Mouse (Mus musculus) forebrain, embryonic 10.5 days (tissue): ENCODE measurements around the gene Cln6. TPM values are rescaled to one million over a fixed set of nuclear protein-coding genes. Genes with fewer than 3 reads are reported as not detected.
"Not testable (repeated sequence)": the region's sequence is repeated elsewhere in the genome, so short reads cannot be mapped to it uniquely, and the experiment has no call there.

Experiments used
- DNase-seq: peaks from one replicate; pipeline ENCODE4 v3.0.0-alpha.2; 2017; ENCODE audit warnings: low spot score; ENCODE audit errors: extremely low spot score
- H3K27ac ChIP-seq: fragments of 300-500 bp; sonication (generic); 2 replicates; pipeline ENCODE4 v1.5.1; 2016; ENCODE audit warnings: mild to moderate bottlenecking
- H3K27me3 ChIP-seq: fragments of 300-500 bp; sonication (generic); 2 replicates; pipeline ENCODE4 v1.6.1; 2016; ENCODE audit warnings: mild to moderate bottlenecking; ENCODE audit not compliant: poor library complexity, severe bottlenecking
- H3K36me3 ChIP-seq: fragments of 300-500 bp; sonication (generic); replicated peaks from 2 replicates; pipeline ENCODE4 v1.6.1; 2016; ENCODE audit warnings: mild to moderate bottlenecking, moderate library complexity
- H3K4me1 ChIP-seq: fragments of 300-500 bp; sonication (generic); 2 replicates; pipeline ENCODE4 v1.6.1; 2016
- H3K4me3 ChIP-seq: fragments of 300-500 bp; sonication (generic); 2 replicates; pipeline ENCODE4 v1.5.1; 2016; ENCODE audit warnings: mild to moderate bottlenecking, moderate library complexity
- H3K9me3 ChIP-seq: fragments of 300-500 bp; sonication (generic); 2 replicates; pipeline ENCODE4 v1.6.1; 2016; ENCODE audit warnings: mild to moderate bottlenecking, moderate library complexity
- WGBS: fragments of 180-500 bp; shearing (Covaris S2); methylation state at CpG from one replicate; pipeline ENCODE4 v1.1.7; 2016; 5-methylcytosine and 5-hydroxymethylcytosine counted together
- polyA plus RNA-seq: library from polyadenylated mRNA; unstranded; fragments of >200 nt; fragmentation: Nextera tagmentation; extraction: Ambion mirVana; gene quantifications from 2 replicates; pipeline ENCODE4 v1.2.1, GENCODE M21; 2016

The Cln6 gene
- polyA plus RNA-seq = 14.9 and 16.5 TPM in 2 replicates

DNA sequence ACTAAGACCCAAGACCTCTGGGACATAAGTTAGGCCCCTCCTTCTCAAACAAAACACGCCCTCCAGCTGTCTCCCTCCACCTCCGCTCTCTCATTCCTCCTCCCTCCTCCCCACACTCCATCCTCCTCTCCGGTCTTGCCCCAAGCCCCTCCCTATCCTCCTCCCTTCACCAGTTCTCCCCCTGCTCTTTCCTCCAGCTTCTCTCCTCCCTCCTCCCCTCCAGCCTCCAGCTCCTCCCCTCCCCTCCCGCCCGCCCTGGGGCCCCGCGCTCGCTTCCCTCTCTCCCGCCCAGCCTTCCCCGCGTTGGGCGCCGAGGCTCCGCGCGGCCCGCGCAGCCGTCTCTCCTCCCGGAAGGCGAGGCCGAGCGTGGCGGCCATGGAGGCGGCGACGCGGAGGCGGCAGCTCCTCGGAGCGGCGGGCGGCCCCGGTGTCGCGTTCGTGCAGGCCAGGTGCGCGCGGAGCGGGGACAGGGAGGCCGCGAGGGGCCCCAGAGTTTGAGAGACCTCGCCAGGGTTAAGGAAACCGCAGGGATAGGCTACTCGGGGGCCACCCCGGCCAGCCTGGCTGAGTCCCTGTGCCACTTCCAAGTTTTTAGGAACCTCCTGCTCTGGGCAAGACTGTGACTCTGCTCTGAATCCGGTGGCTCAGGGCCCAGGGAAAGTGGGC, at the start of gene Cln6:
Gene Cln6 (plus strand): TSS at position 280 of the 666 bp plus-strand sequence.
- Histone ChIP-seq H3K27ac (peak within 1 kb of the TSS; percentile 94), H3K4me3 (peak within 1 kb of the TSS; percentile 71), H3K27me3 (no peaks in the 10 kb centered on the region), H3K9me3 (no peaks in the 10 kb centered on the region), H3K36me3 (peaks cover 9% of the 10 kb centered on the region), H3K4me1 (peaks cover 44% of the 10 kb centered on the region)
- under 1% methylated on average over 48 of the region's 48 CpGs for WGBS
- peak; percentile 83 for DNase-seq

- H3K36me3 ChIP-seq = peaks cover 38% of the 10 kb centered on the region
- DNase-seq = no peak
- H3K27ac ChIP-seq = no peak overlapping the region
- H3K27me3 ChIP-seq = no peaks in the 10 kb centered on the region
- no peak overlapping the region for H3K4me3 ChIP-seq
- WGBS = 92% methylated on average over 12 of the region's 12 CpGs
- H3K9me3 ChIP-seq = no peaks in the 10 kb centered on the region
- H3K4me1 ChIP-seq = no peaks in the 10 kb centered on the region
Measured at GRCm38 (mm10) chr9:62789856-62790255, 48.7 kb upstream of the Cln6 start.

DNA sequence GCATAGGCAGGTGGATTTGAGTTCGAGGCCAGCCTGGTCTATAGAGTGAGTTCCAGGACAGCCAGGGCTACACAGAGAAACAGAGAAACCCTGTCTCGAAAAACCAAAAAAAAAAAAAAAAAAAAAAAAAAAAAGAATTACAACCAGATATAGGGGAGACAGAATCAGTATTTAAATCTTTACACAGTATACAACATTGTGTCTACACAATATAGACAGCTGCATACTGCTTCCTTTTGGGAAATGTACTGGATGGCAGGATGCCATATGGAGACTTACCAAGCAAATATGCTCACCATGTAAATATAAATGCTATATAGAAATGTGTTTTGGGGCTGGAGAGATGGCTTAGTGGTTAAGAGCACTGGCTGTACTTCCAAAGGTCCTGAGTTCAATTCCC, 39.4 kb upstream of the Cln6 start:
- not testable (repeated sequence) for H3K4me1 ChIP-seq, H3K9me3 ChIP-seq, DNase-seq, H3K4me3 ChIP-seq, H3K27ac ChIP-seq, H3K27me3 ChIP-seq
- H3K36me3 ChIP-seq = peaks cover 84% of the 10 kb centered on the region
- WGBS = 94% methylated on average over 2 of the region's 2 CpGs

DNA sequence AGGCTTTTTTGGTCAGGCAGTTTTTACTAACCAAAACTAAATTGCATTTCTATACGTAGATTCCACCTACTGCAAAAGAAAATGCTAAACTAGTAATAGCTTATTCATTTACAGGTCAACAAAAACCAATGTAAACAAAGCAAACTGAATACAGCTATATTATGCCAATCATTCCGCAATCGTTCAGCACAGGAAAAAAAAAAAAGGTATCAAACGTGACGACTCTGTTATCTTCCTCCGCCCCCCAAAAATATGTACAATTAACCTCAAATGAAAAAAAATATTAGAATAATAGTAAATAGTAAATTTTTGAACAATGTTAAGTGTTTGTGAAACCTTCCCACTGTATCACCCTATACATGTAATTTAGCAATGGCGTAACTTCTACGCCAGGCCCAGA, 28.5 kb upstream of the Cln6 start:
- Histone ChIP-seq H3K27me3 (no peaks in the 10 kb centered on the region), H3K9me3 (no peaks in the 10 kb centered on the region), H3K36me3 (peaks cover 11% of the 10 kb centered on the region), H3K4me1 (peaks cover 45% of the 10 kb centered on the region), H3K27ac (peak overlapping the region; percentile 99; the same call in 1 of the 2 replicates), H3K4me3 (peak overlapping the region; percentile 100)
- 29% methylated on average over 8 of the region's 8 CpGs for WGBS
- DNase-seq = no peak

DNA sequence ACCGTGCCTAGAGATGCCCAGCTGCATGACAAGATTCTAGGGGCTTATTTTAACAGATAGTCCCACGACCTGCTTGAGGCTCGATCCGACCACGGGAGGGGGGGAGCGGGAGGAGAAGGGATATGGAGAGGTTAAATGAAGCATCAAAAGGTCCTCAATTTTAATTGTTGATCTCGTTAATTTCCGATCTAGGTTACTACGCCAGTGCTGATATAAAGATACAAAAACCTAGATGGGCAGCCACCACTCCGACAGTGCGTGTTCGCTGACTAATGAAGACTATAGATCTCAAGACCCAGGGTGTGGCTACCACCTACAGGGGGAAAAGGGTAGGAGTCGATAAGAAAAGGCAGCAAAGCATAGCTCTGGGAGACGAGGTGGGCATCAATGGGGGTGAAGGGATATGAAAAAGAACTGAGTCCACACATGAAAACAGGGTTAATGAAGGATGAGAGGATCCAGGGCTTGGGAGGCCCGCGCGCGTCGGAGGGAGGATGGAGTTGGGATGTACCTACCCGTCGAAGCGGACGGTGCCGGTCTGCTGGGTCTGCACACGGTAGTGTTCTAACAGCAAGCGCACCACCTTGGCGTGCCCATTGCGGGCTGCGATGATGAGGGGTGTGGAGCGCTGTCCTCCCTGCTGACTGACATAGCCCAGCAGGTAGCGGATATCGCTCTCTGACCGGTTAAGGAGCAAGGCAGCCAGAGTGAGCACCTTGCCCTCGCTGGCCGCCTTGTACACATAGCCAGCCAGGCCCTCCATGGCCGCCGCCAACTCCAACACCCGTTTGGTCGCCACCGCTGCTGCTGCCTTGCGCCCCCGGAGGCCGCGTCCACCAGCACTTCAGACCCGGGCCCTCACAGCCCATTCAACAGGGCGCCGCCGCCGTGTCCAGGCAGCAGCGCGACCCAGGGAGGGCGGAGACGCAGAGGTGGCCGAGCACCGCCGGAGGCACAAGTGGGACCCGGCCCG, 27.8 kb upstream of the Cln6 start:
- H3K36me3 ChIP-seq = peaks cover 11% of the 10 kb centered on the region
- WGBS = under 1% methylated on average over 58 of the region's 58 CpGs
- H3K27ac ChIP-seq = peak overlapping the region; percentile 99
- H3K27me3 ChIP-seq = no peaks in the 10 kb centered on the region
- no peak for DNase-seq
- peaks cover 45% of the 10 kb centered on the region for H3K4me1 ChIP-seq
- H3K9me3 ChIP-seq = no peaks in the 10 kb centered on the region
- peak overlapping the region; percentile 100 for H3K4me3 ChIP-seq

DNA sequence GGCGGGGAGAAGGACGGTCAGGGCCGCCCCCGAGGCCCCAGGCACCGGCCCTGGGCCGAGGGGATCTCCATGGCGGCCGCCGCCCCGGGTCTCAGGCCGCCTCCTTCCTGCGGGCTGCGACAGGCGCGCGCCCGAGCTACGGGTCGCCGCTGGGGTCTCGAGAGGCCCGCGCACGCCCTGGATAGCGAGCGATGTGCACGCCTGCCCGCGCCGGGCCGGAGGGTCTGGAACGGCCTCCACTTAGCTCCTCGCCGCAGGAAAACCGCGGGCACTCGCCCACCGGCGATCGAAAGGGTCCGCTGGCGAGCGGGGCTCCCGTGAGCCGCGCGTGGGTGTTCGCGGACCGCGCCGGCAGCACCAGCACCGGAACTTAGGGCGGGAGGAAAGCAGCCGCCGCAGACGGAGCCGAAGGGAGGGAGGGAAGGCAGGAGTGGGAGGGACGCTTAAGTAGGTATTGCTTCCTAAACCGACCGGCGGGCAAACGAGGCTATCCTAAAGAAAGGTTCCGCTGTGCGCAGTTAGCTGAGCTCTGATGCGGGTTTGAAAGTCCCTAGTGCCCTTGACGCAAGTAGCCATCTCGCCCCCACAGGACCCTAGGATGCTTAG, 27.0 kb upstream of the Cln6 start, which contains the start of gene Fem1b:
Gene Fem1b (minus strand): TSS at position 419 of the 606 bp plus-strand sequence.
- Histone ChIP-seq H3K27me3 (no peaks in the 10 kb centered on the region), H3K4me3 (peak within 1 kb of the TSS; percentile 100), H3K27ac (peak within 1 kb of the TSS; percentile 99), H3K36me3 (peaks cover 8% of the 10 kb centered on the region), H3K4me1 (peaks cover 45% of the 10 kb centered on the region), H3K9me3 (no peaks in the 10 kb centered on the region)
- under 1% methylated on average over 68 of the region's 68 CpGs for WGBS
- DNase-seq = peak; percentile 91

GRCm38 (mm10) chr9:62812216-62813049, 26.2 kb upstream of the Cln6 start:
- Histone ChIP-seq H3K4me1 (peaks cover 45% of the 10 kb centered on the region), H3K4me3 (peak overlapping the region; percentile 100), H3K9me3 (no peaks in the 10 kb centered on the region), H3K36me3 (peaks cover 8% of the 10 kb centered on the region), H3K27ac (peak overlapping the region; percentile 99), H3K27me3 (no peaks in the 10 kb centered on the region)
- no peak for DNase-seq
- WGBS = 10% methylated on average over 14 of the region's 14 CpGs

DNA sequence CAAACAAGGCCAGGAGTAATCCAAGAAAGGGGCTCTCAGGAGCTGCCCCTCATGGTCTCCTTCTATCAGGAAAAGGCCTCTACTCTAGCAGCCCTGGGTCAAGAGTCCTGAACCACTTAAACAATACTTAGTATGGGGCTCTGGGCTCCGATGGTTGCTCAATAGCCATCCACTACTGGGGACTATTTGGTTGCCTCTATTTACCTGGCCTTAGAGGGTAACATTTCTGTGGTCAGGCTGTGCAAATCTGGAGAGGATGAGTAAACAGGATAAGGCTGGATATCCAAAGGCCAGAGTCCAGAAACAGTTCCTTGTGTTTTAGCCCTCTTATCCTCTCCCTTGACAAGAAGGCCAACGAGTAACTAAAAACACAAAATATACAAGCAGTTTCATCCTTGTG, 23.8 kb upstream of the Cln6 start:
- DNase-seq = no peak
- peaks cover 25% of the 10 kb centered on the region for H3K4me1 ChIP-seq
- no peak overlapping the region for H3K27ac ChIP-seq
- H3K9me3 ChIP-seq = no peaks in the 10 kb centered on the region
- WGBS = 78% methylated on average over 2 of the region's 2 CpGs
- H3K27me3 ChIP-seq = no peaks in the 10 kb centered on the region
- no peak overlapping the region for H3K4me3 ChIP-seq
- H3K36me3 ChIP-seq = no peaks in the 10 kb centered on the region

DNA sequence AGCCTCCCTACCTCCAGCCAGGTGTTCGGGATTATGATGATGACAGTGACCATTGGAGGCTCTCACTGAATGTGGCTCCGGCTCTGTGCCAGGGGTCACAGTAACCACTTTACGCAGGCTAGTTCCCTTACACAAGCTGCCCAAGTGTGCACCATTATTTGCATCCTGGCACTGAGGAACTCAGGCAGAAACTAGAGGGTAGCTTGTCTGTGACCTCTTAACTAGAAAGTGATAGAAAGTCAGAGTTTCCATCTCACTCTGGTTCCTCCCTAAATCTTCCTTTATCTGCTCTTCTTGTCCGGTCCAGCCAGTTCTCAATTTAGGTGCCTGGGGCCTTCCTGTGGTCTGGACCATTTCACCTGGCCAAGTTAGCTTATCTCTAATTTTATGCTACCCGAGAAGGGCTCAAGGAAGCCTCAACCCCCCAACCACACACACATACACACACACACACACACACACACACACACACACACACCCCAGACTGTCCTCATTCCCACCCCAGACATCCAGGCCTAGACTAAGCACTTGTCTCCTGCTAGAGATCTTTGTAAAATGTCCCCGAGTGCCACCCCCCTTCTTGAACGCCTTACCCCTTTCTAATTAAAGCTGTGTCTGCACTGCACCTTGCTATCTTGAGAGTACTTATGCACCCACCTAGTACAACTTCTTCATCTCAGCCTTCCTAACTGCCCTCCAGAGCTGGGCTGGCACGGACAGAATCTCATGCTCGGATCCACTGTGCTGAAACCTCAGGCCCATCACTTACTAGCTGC, 22.1 kb upstream of the Cln6 start:
- 82% methylated on average over 9 of the region's 9 CpGs for WGBS
- Histone ChIP-seq H3K9me3 (no peaks in the 10 kb centered on the region), H3K4me3 (no peak overlapping the region), H3K27me3 (no peaks in the 10 kb centered on the region), H3K4me1 (peaks cover 15% of the 10 kb centered on the region), H3K27ac (peak overlapping the region; percentile 17; the same call in 1 of the 2 replicates), H3K36me3 (no peaks in the 10 kb centered on the region)
- DNase-seq = no peak

DNA sequence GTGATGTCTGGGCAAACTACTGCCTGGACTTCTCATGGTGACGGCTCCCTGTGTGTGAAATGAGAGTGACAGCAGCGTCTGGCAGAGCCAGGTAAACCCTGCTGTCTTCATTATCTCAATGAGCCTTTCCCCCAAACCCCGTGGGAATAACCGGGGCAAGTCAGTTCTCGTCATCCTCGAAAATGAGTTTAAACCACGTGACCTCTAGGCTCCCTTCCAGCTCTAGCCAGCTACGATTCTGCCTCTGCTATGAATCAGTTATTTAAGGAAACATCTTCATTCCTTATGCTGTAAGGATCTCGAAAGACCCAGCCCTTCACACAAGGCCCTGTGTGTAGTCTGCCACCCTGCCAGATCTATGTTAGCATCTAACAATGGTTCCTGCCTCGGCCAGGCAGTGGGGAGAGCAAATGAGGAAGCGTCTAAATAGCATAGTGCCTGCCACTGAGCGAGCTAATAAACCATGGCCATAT, 21.4 kb upstream of the Cln6 start:
- WGBS = 81% methylated on average over 12 of the region's 12 CpGs
- H3K9me3 ChIP-seq = no peaks in the 10 kb centered on the region
- peaks cover 12% of the 10 kb centered on the region for H3K4me1 ChIP-seq
- H3K36me3 ChIP-seq = no peaks in the 10 kb centered on the region
- no peak for DNase-seq
- H3K27ac ChIP-seq = no peak overlapping the region
- no peaks in the 10 kb centered on the region for H3K27me3 ChIP-seq
- no peak overlapping the region for H3K4me3 ChIP-seq

GRCm38 (mm10) chr9:62817828-62818614, 20.6 kb upstream of the Cln6 start:
- DNase-seq = no peak
- H3K36me3 ChIP-seq = no peaks in the 10 kb centered on the region
- no peaks in the 10 kb centered on the region for H3K9me3 ChIP-seq
- H3K27me3 ChIP-seq = no peaks in the 10 kb centered on the region
- 89% methylated on average over 4 of the region's 4 CpGs for WGBS
- H3K4me3 ChIP-seq = no peak overlapping the region
- H3K4me1 ChIP-seq = peaks cover 3% of the 10 kb centered on the region; the same call in 1 of the 2 replicates
- 0 out of 2 replicates have a peak overlapping the region, but pooled peaks have one; percentile 11 for H3K27ac ChIP-seq
